Mouse (Mus musculus): ENCODE measurements around the gene Hspa1b. TPM values are rescaled to one million over a fixed set of nuclear protein-coding genes. Genes with fewer than 3 reads are reported as not detected.
"Not testable (repeated sequence)": the region's sequence is repeated elsewhere in the genome, so short reads cannot be mapped to it uniquely, and the experiment has no call there.

Gene Hspa1b
- total RNA-seq (2021): 10 to 100 TPM; 17.0 to 23.5 TPM

DNA sequence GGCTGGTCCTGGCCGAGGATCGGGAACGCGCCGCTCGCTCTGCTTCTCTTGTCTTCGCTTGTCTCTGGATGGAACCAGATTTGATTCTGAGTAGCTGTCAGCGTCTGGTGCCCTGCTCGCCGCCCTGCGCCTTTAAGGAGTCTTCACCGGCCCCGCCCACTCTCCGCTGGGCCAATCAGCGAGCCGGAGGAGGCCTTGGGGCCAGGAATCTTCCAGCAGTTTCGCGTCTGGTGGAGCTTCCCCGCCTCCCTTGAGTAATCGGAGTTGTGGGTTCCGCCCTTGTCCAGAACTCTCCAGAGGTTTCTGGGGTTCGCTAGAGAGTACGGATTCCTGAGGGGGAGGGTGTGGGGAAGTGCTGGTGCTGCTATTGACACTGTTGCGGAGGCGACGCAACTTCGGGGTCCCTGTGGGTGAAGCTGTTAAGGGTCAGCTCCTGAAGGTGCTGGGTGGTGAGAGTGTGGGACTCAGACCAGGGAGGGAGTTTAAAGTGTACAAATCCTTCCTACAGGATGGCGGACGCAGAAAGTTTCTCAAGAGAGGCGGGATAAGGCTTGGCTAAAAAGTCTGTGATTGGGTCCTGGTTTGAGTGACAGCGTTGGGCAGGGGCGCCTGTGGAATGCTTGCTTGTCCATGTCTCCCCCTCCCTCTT lies at the start of gene Hspa1b:
Hspa1b (minus strand) TSS at position 109 of the 649 bp plus-strand sequence.
- DNase-seq (ENCODE audit: extremely low spot score in 1 of 2, low spot score in 1 of 2): peak; percentile 57 to 63

DNA sequence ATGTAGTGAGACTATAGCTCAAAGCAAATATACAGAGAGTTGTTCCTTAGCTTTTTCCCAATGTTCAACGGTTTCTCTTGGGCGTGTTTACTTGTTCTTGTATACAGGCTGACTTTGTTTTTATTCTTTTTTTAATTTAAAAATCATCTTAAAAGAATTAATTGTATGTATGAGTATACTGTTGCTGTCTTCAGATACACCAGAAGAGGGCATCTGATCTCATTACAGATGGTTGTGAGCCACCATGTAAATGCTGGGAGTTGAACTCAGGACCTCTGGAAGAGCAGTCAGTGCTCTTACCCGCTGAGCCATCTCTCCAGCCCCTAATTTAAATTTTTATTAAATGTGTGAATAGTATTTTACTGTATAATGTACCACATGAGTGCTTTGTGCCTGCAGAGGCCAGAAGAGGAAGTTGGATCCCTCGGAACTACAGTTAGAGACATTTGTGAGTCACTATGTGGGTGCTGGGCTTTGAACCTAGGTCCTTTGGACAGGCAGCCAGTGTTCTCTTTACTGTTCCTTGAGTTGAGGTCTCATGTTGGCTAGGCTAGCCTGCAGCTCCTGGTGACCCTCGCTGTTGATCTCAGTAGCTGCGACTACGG lies 48.5 kb upstream of the Hspa1b start:
- no peak for DNase-seq (ENCODE audit: extremely low spot score in 1 of 2, low spot score in 1 of 2)

DNA sequence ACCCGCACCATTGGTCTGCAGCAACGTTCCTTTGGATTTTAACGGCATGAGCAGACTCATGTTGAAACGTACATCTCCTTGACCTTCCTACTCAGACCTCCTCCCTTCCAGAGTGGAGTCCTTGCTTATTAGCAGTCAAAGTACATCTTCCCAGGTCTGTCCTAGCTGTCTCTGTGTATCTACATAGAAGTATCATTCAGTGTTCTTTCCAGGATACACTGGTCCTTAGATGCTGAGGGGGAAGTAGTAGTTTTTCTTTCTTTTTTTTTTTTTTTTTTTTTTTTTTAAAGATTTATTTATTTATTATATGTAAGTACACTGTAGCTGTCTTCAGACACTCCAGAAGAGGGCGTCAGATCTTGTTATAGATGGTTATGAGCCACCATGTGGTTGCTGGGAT lies 46.9 kb upstream of the Hspa1b start:
- DNase-seq (ENCODE audit: extremely low spot score in 1 of 2, low spot score in 1 of 2): not testable (repeated sequence)

DNA sequence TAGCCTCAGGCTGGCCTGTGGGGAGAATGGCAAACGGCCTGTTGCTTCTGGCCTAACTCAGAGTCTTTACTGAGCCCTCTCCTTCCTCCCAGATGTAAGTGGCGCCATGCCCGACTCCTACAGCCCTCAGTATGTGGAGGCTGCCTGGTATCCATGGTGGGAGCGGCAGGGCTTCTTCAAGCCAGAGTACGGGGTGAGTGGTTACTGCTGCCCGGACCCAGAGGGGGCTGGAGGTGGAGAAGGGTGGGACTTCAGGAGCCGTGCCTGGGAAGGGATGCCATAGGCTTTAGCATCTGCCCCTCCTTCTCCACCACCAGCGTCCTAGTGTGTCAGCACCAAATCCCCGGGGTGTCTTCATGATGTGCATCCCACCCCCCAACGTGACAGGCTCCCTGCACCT lies 46.1 kb upstream of the Hspa1b start:
- no peak for DNase-seq (ENCODE audit: extremely low spot score in 1 of 2, low spot score in 1 of 2)

DNA sequence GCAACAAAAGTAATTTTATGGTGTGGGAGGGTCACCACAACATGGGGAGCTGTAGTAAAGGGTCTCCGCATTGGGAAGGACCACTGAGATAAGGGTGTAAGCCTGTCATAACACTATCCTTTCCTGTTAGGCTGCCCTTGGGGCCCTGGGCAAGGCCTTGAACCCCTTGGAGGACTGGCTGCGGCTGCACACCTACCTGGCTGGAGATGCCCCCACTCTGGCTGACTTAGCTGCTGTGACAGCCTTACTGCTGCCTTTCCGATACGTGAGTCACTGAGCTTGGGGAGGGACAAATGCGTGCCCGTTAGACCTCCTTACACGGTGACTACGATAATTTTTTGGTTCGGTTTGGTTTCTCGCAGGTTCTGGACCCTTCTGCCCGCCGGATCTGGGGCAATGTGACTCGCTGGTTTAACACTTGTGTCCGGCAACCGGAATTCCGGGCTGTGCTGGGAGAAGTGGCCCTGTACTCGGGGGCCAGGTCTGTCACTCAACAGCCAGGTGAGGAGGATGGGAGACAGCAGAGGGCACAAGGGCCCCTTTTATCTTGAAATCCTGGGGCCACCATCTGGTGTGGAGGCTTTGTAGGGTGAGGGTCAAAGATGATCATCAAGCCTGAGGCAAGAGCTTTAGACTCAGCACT lies 45.2 kb upstream of the Hspa1b start:
- DNase-seq (ENCODE audit: extremely low spot score in 1 of 2, low spot score in 1 of 2): no peak

DNA sequence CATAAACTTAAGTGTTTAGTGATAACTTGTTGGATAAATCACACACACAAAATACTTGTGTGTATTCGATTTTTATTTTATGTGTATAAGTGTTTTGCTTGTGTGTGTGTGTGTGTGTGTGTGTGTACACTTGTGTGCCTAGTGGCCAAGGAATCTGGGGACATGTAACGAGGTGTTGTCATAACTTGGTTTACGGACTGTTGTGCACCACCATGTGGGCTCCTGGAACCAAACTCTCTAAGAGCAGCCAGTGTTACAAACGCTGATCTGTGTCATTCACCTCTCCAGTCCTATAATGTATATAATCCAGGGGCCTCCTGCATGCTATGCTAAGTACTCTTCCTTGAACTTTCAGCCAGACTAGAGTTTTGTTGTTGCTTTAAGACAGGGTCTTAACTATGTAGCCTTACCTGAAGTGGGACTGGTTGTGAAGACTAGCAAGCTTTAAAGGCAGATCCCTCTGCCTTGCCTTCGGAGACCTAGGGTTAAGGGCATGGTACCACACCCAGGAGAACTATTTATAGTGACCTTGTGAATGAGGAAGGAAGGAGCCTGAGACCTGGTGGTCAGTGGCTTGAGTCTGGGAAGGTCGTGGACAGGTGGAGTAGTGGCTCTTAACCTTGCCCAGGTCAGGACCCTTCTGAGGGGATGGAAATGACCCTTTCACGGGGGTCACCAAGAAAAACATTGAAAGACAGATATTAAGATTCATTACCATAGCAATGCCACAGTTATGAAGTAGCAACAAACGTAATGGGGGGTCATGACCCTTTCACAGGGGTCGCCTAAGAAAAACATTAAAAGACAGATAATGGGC lies 44.2 kb upstream of the Hspa1b start:
- no peak for DNase-seq (ENCODE audit: extremely low spot score in 1 of 2, low spot score in 1 of 2)

DNA sequence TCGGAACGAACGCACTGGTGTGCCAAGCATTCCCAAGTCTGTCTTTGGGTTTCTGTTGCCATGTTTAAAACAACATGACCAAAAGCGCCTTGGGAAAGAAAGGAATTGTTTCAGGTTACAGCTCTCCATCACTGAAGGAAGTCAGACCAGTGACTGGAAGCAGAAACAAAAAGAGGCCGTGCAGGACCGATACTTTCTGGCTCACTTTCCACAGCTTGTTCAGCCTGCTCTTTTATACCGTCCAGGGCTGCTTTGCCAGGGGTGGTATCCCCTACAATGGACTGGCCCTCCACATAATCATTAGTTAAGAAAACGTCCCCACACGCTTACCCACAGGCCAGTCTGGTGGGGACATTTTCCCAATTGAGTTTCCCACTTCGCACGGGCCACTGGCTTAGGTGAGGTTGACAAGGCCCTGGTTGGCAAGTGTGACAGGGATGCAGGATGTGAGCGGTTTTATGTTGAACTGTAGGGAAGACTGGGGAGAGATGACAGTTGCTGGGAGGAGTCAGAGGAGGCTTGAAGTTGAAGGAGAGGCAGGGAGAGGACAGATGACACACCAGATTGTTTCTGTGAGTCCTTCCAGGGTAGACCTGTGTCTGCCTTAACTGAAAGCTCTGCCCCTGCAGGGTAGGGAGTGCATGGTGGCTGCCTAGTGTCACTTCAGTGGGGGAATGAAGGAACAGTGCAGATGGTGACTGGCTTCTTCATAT lies 43.3 kb upstream of the Hspa1b start:
- DNase-seq (ENCODE audit: extremely low spot score in 1 of 2, low spot score in 1 of 2): no peak

DNA sequence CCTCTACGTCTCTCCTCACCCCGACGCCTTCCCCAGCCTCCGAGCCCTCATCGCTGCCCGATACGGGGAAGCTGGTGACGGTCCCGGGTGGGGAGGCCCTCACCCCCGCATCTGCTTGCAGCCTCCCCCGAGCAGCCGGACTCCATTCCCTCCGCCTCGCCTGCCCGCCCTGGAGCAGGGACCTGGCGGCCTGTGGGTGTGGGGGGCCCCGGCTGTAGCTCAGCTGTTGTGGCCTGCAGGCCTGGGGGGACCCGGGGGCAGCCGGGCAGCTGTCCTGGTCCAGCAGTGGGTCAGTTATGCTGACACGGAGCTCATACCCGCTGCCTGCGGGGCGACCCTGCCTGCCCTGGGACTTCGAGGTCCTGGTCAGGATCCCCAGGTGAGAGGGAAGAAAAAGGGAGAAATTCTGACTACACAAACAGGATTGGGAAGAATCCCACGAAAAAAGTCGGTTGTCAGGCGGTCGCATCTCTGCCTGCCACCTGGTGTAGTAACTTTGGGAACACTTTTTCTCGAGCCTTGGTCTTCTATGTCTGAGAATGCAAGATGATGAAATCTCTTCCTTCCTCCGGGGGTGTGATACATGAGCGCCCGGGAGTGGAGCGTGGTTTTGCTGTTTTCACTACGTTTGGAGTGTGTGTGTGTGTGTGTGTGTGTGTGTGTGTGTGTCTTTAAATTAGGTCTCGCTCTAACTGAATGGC lies 42.6 kb upstream of the Hspa1b start:
- DNase-seq (ENCODE audit: extremely low spot score in 1 of 2, low spot score in 1 of 2): no peak

DNA sequence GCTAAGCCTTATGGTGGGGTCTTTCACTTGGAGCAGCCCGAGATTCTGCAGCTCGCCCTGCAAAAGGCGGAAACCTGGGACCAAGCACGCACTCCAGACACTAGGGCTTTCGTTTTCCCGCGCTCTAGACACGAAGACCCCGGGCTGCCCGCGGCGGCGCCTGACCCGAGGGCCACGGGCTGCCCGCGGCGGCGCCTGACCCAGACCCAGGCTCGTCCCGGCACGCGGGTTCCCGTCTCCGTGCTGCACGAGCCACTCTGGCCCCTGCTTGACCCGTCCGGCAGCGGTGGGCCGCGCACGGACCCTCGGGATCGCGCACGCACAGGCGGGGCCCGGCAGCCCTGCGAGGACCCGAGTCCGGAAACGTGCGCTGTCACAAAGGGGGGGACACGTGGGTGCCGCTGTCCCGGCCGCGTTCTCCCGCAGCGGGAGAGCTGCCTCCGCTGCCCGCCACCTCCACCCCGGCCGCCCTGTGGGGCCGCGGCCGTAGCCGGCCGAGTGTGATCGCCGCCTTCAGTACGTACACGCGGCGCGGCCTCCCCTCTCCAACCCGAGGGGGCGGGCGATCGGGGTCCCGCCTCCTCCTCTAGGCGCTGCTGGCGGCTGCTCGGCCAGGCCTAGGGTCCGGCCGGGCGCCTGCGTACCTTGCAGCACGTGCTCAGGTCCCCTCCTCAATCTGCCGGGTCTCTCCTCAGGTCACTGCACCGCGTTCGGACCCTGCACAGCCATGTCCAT lies 41.8 kb upstream of the Hspa1b start, which contains the start of gene Vars:
Vars (plus strand) TSS at position 271 of the 735 bp plus-strand sequence.
- peak; percentile 68 to 79 for DNase-seq (ENCODE audit: extremely low spot score in 1 of 2, low spot score in 1 of 2)

DNA sequence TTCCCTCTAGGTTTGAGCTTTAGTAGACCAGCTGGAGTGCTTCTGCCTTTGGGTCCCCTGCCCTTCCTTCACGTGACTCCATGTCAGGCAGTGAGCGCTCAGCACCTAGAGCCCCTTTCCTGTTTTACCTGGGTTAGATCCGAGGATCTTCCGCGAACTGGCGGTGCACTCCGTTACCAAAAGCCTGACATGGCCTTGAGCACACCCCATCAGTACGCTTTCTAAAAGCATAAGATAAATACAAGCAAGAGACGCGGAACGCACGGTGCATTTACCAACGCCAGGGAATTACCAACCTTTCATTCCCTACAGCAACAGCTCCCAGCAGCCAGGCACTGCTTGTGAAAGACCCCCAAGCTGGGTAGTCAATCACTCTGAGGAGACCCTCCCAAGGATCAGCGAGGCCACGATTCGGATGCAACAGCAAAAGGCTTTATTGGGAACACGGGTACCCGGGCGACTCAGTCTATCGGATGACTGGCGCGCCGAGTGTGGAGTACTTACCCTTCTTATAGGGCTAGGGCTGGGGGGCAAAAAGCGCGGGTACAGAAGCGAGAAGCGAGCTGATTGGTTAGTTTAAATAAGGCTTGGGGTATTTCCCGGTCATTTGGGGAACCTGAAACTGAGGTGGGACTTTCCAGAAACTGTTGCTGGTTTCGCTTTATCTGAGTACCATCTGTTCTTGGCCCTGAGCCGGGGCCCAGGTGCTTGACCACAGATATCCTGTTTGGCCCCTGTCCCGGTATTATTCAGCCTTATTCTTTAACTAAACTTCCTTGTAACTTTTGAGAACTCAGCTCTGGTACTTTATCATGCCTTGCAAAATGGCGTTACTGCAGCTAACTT lies 41.1 kb upstream of the Hspa1b start:
- DNase-seq (ENCODE audit: extremely low spot score in 1 of 2, low spot score in 1 of 2): not testable (repeated sequence)

DNA sequence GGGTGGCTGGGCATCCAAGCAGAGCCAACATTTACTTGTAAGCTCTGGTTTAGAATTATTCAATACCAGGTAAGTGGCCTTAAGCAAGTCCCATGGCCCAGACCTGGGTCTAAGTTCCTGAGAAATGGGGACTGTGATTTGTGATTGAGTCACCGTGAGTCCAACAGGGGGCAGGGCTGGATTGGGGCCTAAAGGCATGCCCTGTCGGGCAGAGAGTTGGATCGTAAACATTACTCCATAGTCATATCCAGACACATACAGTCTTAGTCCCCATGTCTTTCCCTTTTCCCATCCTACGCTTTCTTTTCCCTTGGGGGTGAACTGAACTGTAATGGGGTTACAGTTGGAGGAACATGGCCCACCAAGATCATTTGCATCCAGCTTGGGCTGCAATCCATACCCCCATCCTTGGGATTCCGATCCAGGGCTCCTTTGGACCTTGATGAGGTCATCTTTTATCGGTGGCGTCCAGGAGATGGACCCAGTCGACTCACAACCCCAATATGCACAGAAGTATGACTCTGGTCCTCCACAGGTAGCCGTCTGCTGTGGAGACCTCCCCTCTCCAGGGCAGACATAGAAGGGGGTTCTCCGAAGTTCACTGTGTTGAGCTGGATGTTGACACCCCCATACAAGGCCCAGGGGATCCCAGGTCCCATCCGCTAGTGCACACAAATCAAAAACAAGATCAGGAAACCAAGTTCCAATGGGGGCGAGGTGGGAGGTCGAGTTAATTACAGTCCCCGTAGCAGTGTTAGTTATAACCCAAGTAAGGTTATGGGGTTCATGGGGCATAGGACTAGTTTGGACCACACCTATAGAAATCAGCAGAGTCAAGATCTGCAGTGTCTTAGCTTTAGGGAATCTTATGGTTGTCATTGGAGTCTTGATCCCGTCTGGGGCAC lies 39.7 kb upstream of the Hspa1b start:
- DNase-seq (ENCODE audit: extremely low spot score in 1 of 2, low spot score in 1 of 2): no peak

DNA sequence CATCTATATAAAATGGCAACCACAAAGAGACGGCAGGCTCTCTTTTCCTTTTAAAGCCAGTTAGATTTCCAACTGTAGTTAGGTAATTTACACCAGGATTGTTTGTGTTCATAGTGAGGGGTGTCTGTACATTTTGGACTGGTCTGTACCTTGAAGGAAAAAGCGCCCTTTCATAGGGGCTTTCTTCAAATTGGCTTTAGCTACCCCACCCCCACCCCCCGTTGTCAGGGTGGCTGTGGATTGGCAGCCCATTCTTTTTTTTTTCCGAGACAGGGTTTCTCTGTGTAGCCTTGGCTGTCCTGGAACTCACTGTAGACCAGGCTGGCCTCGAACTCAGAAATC lies 38.1 kb upstream of the Hspa1b start:
- no peak for DNase-seq (ENCODE audit: extremely low spot score in 1 of 2, low spot score in 1 of 2)

DNA sequence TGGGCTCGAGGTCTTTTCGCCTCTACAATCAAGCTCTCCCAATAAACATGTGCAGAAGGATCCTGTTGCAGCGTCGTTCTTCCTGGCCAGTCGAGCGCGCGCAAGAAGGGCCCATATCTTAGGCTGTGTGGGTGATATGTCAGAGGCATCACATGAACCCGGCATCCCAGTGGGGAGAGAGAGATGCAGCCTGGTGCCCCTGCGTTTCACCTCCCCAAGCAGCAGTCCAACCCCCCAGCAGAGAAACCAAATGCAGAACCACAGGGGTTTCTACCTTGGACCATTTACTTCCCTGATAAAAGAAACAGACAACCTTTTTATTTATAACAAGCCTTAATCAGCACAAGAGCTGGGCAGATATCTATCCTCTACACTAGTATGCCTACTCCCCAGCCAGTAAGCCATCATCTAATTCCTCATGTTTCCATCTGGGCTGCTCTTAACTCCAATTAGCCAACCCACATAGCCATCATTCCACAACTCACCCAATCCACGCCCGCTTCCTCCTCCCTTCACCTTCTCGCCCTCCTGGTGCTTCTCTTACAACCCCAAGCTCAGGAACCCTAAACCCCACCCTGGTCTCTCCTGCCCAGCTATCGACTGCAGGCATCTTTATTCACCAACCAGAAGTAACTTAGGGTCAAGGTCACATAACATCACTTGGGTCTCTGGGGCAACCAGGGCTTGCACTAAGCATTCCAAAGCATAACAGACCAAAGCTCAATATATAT lies 37.5 kb upstream of the Hspa1b start:
- no peak for DNase-seq (ENCODE audit: extremely low spot score in 1 of 2, low spot score in 1 of 2)

DNA sequence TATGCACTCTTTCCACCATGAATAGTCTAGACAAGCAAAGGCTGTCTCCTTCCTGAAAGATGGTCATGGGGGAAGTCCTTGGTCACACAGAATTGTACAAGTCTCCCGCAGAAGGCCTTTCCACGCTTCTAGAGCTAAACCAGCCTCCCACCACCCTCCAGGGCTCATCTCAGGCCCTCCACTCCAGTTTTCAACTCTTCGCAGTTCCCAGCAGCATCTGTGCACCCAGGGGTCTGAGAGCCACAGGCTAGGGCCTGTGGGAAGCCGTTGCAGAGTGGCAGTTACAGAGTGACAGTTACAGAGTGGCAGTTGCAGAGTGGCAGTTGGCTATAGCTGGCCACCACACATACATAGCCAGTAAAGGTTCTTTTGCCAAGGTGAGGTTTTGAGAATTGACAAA lies 36.9 kb upstream of the Hspa1b start:
- not testable (repeated sequence) for DNase-seq (ENCODE audit: extremely low spot score in 1 of 2, low spot score in 1 of 2)

DNA sequence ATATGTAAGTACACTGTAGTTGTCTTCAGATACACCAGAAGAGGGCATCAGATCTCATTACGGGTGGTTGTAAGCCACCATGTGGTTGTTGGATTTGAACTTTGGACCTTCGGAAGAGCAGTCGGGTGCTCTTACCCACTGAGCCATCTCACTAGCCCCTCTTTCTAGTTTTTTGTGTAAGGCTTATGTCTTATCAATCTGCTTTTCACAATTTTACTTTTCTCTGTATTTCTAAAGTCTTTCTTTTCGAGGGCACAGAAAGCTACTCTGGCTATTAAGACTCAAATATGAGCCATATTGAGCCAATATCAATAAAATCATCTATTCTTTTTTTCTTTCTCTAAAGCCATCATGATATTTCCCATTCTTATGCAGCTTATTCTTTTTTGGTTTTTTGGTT lies 36.2 kb upstream of the Hspa1b start:
- not testable (repeated sequence) for DNase-seq (ENCODE audit: extremely low spot score in 1 of 2, low spot score in 1 of 2)

DNA sequence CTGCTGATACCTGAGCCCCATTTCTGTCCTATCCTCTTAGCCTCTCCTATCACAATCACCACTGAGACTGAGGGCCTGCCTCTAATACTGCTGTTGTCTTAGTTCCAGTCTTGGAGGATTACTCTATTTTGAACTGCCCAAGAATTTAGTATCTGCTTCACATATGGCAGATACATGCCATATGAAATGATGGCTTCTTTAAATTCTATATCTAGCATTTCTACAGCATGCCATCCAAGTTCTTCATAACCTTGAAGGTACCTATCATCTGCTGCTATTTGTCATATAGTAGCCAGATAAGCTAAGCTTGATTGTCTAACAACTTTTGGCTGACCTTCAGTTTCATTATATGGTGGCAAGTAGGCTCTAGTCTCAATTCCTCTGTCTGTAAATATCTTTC lies 35.7 kb upstream of the Hspa1b start:
- DNase-seq (ENCODE audit: extremely low spot score in 1 of 2, low spot score in 1 of 2): no peak

DNA sequence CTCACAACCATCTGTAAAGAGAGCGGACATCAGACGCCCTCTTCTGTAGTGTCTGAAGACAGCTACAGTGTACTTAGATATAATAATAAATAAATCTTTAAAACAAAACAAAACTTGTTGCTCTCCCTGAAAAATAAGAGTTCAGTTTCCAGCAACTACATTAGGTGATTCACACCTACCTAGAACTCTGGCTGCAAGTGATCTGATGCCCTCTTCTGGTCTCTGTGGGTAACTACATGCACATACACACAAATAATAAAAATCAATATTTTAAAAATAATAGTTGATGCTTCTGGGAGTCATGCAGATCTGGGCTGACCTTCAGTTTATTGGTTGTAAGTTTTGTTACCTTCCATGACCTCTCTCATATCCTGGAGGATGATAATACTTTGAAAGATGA lies 25.2 kb upstream of the Hspa1b start:
- DNase-seq (ENCODE audit: extremely low spot score in 1 of 2, low spot score in 1 of 2): no peak
